Mouse (Mus musculus) kidney, postnatal 10 days (tissue): ENCODE data around the gene Gnptg.
A peak's percentile ranks its signal among the peaks of the same experiment; 100 is the strongest.

ENCODE experiments used
- DNase-seq: peaks from one replicate; pipeline ENCODE4 v3.0.0; 2021; ENCODE audit warnings: mixed read lengths

The Gnptg gene

DNA sequence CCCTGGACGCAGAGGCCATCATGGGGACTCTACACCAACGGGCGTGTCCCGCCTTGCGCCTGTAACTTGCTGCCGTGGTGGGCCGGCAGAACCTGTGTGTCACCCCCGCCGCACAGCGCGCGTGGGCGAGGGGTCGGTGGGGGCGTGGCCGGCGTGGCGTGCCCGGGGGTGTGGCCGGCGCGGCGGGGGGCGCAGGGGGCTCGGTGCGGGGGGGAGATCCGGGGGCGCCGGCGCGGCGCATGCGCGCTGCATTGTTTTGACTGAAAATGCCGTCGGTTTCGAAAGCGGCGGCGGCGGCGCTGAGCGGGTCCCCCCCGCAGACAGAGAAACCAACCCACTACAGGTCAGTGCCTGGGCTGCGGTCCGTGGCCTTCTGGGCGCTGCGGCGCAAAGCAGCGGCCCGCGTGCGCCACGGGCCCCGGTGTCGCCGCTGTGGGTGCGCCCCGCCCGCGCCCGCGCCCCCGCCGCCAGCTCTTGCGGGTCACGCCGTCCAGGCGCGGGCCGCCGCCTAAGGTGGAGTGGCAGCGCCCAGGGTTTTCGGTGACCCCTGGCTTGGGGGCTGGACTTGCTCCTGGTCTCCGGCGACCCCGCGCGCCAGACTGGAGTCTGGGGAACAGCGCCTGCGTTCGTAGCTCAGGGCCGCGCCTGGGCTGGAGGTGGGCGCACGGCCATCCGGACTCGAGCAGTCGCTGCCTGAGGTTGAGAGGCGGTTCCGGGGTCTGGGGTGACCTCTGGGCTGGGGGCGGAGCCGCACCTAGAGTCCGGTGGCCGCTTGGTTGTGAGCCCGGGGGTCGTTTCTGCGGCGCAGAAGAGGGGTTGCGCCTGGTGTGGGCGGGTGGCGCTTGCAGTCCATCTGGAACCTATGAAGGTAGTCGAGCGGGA is 51.5 kb downstream of the Gnptg start, which contains the start of gene Unkl:
Gene Unkl, plus strand, starts transcription at position 248 of the 882 bp plus-strand sequence.
- DNase-seq = peak; percentile 89

DNA sequence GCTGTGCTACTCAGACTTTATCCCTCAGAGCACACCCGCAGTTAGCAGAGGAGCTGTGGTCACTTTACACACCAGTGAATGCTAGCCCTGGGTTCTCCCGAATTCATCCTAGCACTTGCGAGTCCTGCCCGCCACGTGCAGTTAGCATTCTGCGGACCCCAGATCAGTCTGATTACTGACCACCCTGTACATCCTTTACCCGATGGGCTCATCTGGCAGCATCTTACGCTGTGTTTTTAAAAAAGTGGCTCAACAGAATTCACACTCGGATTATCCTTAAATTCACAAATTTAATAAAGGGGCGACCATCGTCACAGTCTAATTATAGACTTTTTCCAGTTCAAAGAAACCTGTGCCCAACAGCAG is 52.2 kb downstream of the Gnptg start:
- no peak for DNase-seq

DNA sequence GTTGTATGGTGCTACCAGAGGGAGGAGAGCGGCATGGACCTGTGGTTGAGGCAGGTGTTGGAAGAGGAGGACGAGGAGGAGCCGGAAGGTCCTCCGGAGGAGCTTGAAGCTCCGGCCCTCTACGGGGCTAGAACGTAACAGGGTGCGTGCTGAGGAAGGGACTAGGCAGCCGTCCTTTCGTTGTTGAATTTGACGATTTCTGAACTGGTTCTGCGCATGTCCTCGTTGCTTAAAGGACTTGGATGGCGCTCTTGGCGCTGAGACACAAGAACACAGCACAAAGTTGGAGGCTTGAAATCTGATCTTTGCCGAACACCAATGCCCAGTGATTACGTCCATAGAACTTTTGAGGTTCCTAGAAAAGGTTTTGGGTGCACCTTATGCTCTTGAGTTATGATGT is 55.0 kb downstream of the Gnptg start:
- DNase-seq = no peak

DNA sequence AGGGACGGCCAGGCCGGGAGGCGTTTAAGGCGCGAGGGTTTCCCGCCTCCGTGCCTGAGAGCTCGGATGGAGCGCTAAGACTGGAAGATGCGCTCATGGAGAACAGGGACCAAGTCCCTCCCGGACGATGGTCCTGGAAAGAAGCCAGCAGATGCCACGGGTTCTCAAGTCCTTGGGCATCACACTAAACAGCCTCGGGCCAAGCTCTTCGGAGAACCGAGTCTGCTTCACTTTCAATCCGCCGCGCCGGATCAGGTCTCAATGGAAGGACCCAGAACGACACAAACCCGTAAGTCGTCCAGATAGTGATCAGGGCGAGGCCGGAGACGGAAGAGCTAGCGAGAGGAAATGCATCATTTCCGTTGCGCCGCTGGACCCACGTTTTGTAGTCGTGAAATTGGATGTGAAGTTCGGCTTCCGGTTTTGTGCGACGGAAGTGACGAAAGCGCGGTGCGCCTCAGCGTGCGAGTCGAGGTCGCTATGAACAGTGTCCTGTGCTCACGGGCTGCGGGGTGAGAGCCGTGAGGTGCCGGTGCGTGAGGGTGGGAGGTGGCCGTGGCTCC is 55.7 kb downstream of the Gnptg start, which contains the start of gene BC003965:
Gene BC003965, plus strand, starts transcription at position 426 of the 563 bp plus-strand sequence.
- DNase-seq = peak; percentile 99
